Mouse (Mus musculus): ENCODE data around the gene Ptprq. TPM values are rescaled to one million over a fixed set of nuclear protein-coding genes. Genes with fewer than 3 reads are reported as not detected.

The Ptprq gene
- total RNA-seq, 2 experiments from 2014 or later: 0.07 to 0.16 TPM

DNA sequence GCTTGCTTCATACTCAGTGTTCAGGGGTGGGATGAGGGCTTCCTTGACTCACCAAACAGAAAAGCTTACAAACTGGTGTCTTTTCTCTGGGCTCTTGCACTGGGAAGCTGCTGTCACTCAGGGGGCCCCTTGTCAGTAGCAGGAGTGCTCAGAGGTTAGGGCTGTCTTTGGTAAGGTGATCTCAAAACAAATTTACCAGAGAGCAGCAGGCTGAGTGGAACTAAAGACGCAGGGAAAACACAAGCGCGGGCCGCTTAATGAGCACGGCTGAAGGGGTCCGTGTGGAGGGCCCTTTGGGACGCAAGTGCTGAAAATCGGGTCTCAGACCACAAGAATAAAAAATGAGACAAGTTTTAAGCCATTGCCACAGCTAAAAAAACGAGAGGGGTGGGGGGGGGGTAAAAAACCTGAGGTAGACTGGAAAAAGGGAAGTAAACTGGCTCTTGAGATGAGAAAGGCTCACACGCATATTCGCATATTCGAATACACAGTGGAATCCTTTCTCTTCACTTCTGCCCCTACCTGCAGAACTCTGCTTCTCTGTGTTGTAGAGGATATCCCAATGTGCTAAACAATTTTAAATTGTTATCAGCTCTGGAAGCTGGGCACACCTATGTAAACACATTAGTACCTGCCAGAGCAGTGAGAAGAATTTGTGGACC, 231.1 kb downstream of the Ptprq start:
- DNase-seq: no peak

DNA sequence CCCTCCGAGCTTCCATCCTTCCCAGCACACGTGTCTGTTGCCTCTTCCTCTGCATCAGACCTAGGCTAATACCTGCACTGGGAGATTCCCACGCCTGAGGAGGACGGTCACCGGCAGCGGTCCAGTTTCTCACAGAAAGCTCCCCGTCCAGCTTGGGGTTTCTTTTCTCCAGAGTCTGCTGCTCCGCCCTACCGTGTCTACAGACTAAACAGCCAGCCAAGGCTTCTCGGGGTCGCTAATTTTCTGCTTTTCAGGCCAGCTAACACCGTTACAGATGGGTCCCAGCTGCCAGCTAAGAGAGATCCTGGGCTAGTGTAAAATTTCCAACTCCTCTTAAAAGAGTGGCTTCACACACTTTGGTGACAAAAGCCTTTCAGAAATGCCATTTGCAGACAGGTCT, 233.1 kb downstream of the Ptprq start:
- no peak for DNase-seq

DNA sequence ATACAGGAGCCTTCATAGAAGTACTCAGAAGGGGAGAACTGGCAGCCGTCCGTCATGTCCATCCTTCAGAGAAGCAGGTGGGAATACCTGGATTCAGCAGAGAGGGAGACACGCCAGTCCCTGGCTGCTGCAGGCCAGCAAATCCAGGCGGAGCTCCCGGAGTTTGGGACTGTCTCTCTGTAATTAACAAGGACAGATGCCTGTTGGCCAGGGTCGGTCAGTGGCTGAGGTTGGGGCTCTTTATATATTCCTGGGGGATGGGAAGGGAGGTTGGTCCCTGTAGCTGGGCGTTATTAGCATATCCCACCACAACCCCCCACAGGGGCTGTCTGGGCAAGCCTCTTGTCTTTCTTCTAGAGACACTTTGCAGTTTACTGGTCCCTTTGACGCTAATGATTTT, 234.0 kb downstream of the Ptprq start, which contains the start of gene Myf5:
Myf5 (minus strand) TSS at position 265 of the 400 bp plus-strand sequence.
- no peak for DNase-seq

DNA sequence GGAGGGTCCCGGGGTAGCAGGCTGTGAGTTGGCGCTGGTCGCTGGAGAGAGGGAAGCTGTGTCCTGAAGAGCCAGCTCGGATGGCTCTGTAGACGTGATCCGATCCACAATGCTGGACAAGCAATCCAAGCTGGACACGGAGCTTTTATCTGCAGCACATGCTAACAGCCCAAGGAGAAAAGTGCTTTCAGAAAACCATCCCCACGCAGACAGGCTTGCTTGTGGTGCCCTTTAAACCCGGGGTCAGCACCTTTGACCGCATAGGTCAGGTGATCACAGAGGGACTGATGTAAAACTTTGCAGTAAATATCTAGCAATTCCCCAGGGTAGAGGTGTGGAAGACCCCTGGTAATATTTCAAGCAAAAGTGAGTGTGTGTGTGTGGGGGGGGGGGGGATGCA, 235.8 kb downstream of the Ptprq start:
- DNase-seq: no peak

DNA sequence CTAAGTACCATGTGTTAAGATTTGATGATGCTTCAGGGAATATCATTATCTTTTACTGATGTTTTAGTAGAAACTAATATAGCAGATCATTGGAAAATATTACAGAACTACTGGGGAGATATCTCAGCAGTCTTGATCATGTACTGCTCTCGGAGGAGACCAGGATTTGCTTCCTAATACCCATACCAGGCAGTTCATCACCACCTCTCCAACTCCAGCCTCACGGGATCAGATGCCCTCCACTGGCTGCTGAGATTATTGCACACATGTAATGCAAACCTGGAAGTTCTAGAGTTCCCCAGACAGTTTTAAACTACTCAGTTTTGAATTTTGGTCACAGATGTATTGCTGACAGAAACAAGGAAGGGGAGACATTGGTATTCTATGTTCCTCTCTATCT, 246.4 kb downstream of the Ptprq start:
- DNase-seq: no peak

DNA sequence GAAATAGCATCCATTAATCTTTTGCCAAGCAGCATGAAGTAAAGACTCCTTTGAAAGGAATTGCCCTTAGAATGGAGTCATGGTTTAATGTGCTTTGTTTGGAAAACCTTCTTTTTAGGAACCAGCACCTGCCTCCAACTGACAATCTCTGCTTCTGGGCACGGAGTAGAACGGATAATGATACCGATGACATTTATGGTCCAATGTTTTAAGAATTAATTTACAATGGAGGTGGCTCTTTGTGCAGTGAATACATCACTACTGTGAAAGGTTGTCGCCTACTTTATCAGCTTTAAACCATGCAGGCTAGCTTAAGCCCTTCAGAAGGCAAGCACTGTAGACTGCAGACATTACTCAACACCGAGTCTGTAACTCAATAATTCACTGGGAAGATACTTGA, 248.1 kb downstream of the Ptprq start:
- DNase-seq: no peak

DNA sequence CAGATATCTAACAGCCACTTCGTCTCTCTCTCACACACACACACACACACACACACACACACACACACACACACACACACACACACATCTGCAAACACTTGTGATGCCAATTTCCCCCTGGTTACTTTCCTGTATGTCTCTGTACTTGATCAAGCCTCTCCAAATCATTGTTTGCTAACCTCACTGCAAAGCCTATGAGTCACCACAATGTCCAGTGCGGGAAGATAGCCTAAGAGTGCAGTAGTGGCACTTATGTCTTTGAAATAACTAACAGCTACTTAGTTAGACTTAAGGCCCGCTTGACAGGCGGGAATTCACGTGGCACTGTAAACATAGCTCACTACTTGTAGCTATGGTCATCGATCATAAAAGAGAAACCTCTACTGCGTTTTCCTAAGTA, 252.0 kb downstream of the Ptprq start:
- DNase-seq: no peak

Small RNA genes within 50 kb of the gene (microRNA-seq; reads per million reads assigned to microRNA genes)
- not detected for gene Gm44403

Other genes with a start within 250 kb of the Ptprq start
- gene Myf5, start 233.9 kb downstream of the Ptprq start, total RNA-seq (2021): not detected
- gene Myf6, start 225.3 kb downstream of the Ptprq start, total RNA-seq (2021): not detected
- under 1 TPM; 0.23 to 0.30 TPM for gene Otogl, start 192.1 kb upstream of the Ptprq start, total RNA-seq (2021)